Mouse (Mus musculus) embryonic fibroblast, embryonic 13.5 days (primary cell): ENCODE measurements around the gene Cntn4. TPM values are rescaled to one million over a fixed set of nuclear protein-coding genes. Genes with fewer than 3 reads are reported as not detected.

ENCODE experiments used
- H3K27ac ChIP-seq: 2 replicates; pipeline ENCODE4 v1.5.1; 2012; ENCODE audit warnings: low read length, control low read depth, inconsistent platforms; ENCODE audit not compliant: insufficient read depth
- H3K4me1 ChIP-seq: 2 replicates; pipeline ENCODE4 v1.6.1; 2011; ENCODE audit warnings: low read length; ENCODE audit not compliant: control insufficient read depth, insufficient read depth
- H3K4me3 ChIP-seq: 2 replicates; pipeline ENCODE4 v1.5.1; 2011; ENCODE audit warnings: mild to moderate bottlenecking, control low read depth, low read length; ENCODE audit not compliant: insufficient read depth
- CTCF ChIP-seq: IDR thresholded peaks from 2 replicates; pipeline ENCODE4 v1.5.1; 2011; ENCODE audit warnings: mild to moderate bottlenecking, control low read depth, low read length, moderate library complexity, borderline replicate concordance; ENCODE audit not compliant: insufficient read depth
- POLR2A ChIP-seq: IDR thresholded peaks from 2 replicates; pipeline ENCODE4 v1.6.1; 2011; ENCODE audit warnings: low read depth, mild to moderate bottlenecking, control low read depth, low read length, moderate library complexity
- polyA plus RNA-seq: library from polyadenylated mRNA; stranded (reverse); fragments of >200 nt; gene quantifications from 2 replicates; pipeline ENCODE4 v1.2.4, GENCODE M21; 2011; ENCODE audit warnings: low read depth; ENCODE audit not compliant: missing spikeins, insufficient read length

The Cntn4 gene
- polyA plus RNA-seq, 1 experiment, result 0.90 TPM

DNA sequence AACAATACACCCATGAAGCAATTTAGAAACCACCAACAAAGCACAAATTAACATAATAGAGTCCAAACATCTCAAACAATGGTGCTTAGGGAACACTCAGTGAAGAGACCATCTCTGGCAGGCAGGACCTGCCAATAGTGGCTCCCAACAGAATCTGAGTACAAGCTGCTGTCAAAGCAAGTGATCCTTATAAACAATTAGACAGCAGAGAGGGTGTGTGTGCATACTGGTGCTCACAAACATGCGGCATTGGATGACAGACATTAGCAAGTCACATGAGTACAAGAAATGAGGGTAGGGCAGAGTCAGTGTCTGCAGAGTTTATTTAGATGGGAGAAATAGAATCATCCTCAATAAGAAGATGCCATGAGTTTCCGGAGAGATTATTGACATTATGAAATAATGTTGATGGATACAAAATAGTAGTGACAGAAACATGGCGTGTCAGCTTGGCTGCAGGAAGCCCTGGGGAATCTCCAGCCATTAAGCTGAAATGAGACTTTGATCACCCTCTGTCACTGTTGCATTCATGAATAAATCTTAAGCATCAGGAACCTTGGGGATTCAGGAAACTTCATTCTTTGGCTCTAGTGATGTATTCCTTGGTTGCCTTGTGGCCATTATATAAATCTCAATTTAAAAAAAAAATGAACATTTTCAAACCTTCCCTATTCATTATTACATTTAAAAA, 888.5 kb downstream of the Cntn4 start:
- Histone ChIP-seq H3K4me1 (no peaks in the 10 kb centered on the region), H3K4me3 (no peak overlapping the region), H3K27ac (no peak overlapping the region)
- no peak for TF ChIP-seq POLR2A
- no peak for TF ChIP-seq CTCF

DNA sequence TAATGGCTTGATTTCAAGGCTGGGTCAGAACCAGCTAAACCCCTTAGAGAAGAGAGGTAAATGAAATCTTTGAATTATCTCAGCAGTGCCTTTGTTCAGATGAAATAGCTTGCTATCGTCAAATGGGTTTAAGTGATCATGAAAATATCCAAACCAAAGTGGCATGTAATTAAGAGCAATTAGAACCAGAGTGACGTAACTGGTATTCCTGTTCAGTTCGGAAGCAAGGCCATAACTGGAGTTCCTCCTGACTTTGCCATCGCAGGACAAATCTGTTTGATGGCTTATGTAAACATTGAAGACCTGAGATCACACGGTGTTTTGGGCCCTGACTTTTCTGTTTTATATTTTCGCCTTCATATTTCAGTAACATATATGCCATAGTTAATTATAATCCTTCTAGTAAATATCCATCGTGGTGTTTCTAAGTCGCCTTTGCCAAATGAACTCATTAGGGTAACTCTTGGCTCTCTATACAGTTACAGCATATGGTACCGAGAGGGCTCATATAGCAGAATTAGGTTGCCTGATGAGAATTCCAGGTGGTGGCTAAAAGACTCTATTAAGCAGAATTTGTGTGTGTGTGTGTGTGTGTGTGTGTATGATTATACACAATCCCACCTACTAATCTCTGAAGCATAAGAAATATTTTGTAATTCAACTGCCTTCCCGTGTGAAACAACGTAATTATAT, 889.6 kb downstream of the Cntn4 start:
- Histone ChIP-seq H3K4me3 (no peak overlapping the region), H3K27ac (no peak overlapping the region), H3K4me1 (no peaks in the 10 kb centered on the region)
- TF ChIP-seq CTCF, result no peak

DNA sequence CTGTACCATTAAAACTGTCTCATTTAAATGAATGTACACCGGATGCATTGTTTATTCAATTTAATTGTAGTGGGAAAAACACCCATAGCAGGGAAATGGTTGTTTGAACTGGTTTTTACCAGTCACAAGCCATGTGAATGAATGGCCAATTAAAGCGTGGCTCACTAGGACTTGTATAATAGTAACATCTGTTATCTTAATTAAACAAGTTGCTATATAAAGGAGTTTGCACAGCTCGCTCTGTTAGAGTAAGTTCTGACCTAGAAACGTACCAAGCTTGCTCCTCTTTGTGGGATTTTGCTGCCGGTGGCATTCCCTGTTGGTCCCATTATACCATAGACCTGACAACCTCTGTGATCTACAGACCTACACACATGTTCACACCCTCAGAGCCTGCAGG, 902.7 kb downstream of the Cntn4 start:
- H3K4me3 ChIP-seq, result no peak overlapping the region
- TF ChIP-seq CTCF, result no peak
- no peak for TF ChIP-seq POLR2A
- H3K27ac ChIP-seq, result no peak overlapping the region
- H3K4me1 ChIP-seq, result no peaks in the 10 kb centered on the region

DNA sequence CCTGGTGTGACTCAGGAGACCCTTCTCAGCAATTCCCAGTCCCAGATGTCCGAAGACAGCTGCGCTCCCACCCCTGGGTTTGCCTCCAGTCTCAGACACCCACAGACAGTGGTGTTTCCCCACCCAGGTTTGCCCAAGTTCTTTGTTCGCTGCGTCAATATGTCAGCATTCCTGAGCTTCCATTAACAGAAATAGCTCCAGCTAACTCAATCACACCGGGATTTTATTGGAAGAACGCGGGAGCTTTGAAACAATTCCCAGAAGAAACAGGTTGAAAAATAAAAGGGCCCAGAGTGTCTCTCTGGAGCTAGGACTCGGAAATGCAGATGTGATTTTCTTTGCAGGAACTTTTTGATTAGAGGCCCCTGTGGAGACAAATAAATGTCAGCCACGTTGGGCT, 916.3 kb downstream of the Cntn4 start:
- H3K27ac ChIP-seq, result no peak overlapping the region
- H3K4me3 ChIP-seq, result no peak overlapping the region
- TF ChIP-seq CTCF, result no peak
- H3K4me1 ChIP-seq, result no peaks in the 10 kb centered on the region

DNA sequence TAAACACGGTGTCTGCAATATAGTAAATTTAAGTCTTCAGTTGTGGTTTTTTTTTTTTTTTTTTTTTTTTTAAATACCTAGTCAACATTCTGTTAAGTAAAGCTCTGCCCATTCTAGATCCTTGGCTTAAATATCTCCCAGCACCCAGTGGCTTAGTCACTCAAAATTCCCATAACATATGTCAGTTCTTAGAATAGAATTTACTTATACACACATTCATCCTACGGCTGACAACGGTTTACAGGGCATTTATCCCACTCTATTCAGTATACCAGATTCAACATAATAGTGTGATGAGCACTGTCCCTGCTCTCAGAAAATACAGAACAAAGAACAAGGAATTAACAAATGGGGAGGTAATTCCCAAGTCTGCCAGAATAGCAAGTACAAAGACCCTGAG, 939.6 kb downstream of the Cntn4 start:
- TF ChIP-seq CTCF (no peak), POLR2A (no peak)
- no peak overlapping the region for H3K27ac ChIP-seq
- H3K4me1 ChIP-seq, result no peaks in the 10 kb centered on the region
- no peak overlapping the region for H3K4me3 ChIP-seq

DNA sequence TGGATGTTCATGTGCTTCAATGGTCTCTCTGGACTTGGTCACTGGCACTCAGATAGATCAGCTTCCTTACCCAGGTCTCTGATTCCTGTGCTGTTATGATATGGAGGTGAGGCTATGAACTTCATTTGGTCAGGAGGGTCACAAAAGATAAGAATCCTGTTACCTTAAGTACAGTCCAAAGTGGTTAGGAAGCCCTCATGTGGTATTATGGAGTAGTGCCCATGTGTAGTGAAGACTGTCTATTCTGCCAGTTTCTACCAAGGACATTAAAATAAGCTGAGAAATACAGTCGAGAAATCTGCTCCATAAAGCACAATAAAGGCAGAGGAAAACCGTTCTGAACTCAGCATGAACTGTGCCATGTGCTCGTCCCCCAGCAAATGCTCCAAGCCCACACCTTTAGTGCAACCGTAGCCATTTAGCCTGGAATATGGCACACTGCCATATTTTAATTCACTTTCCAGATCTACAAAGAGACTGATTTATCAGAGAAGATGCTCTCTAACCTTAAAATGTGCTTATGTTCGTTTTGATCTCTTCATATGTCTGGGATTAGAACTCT, 943.8 kb downstream of the Cntn4 start:
- TF ChIP-seq CTCF, result no peak
- no peak for TF ChIP-seq POLR2A
- H3K4me3 ChIP-seq, result no peak overlapping the region
- no peak overlapping the region for H3K27ac ChIP-seq
- no peaks in the 10 kb centered on the region for H3K4me1 ChIP-seq

DNA sequence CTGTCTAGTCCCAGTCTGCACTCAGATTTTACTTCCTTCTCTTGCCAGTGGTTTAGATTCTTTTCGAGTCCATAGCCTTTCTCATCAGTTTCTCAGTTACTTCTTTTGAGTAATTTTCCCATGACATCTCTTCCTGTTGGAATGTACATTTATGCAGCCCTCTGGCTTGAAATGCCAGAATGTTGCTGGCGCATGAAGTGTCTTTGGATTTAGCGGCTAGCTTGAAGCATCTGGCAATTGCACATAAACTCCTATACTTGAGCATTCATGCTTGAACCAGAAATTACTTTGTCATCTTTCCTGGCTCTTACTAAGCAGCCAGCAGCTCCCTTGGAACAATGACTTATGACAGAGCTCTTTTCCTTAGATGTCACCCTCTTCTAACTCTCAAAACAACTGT, 965.6 kb downstream of the Cntn4 start:
- H3K4me1 ChIP-seq, result no peaks in the 10 kb centered on the region
- no peak overlapping the region for H3K4me3 ChIP-seq
- H3K27ac ChIP-seq, result no peak overlapping the region
- TF ChIP-seq CTCF, result no peak

DNA sequence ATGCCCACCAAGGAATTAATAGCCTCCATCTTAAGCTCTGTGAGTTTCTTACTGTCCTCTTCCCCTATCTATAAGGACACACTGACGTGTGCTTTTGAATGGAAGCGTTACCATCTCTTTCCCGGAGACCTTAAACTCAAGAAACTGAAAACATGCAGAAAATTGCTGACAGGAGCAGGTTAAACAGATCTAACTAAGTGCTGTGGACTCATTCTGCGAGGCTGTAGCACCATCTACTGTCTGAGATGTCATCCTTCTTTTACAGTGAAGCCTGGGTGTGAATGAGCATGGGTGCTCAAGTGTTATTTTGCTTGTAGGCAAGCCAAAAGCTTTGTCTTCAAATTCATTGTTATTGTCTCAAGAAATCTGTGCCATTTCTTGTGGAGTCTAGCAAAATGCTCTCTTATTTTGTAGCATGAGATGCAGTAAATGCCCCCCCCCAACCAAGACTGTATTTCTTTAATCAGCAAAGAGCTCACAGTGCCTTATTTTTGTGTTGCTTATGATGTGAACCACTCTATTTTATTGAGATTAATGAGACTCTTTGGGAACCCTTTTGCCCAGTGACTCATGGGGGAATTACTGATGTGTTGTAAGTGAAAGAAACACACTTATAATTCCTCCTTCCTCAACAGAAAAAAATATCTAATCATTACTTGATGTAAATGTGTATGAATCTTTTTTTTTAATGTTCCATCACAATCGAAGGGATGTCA, 968.2 kb downstream of the Cntn4 start:
- Histone ChIP-seq H3K4me3 (no peak overlapping the region), H3K27ac (no peak overlapping the region), H3K4me1 (no peaks in the 10 kb centered on the region)
- TF ChIP-seq POLR2A (no peak), CTCF (no peak)

DNA sequence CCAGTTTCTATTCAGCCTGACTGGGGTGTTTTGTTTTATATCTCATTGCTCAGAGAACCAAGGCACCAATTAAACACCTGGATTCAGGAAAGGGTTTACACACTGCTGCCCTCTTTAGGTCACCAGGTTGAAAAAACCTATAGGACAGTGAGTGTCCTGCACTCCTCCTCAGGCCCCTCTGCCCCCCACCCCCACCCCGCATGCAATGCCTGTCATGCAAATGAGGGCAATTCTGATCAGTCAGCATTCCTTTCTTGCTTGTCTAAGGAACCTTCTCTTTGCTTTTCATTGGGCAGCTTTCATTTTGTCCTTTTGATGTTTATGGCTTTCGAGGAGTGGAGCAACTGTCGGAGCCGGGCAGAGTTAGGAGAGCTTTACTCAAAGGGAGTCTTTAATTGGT, 969.5 kb downstream of the Cntn4 start:
- Histone ChIP-seq H3K4me3 (no peak overlapping the region), H3K27ac (no peak overlapping the region), H3K4me1 (no peaks in the 10 kb centered on the region)
- TF ChIP-seq POLR2A (no peak), CTCF (no peak)
